Mouse (Mus musculus): ENCODE results near the gene Tab1. TPM values are rescaled to one million over a fixed set of nuclear protein-coding genes. Genes with fewer than 3 reads are reported as not detected.

The Tab1 gene
- polyA plus RNA-seq, 1 experiment from 2014 or later, result 12.6 TPM

GRCm38 (mm10) chr15:80111436-80111835, 21.5 kb upstream of the Tab1 start:
- Histone ChIP-seq H3K27me3 (replicated peaks; ENCODE audit: control insufficient read depth, insufficient read depth, low read length) (no peaks in the 10 kb centered on the region), H3K9ac (ENCODE audit: low read depth, low read length) (no peak overlapping the region), H3K4me3 (ENCODE audit: low read depth, low read length) (no peak overlapping the region), H3K4me1 (replicated peaks; ENCODE audit: control insufficient read depth, insufficient read depth, low read length) (no peaks in the 10 kb centered on the region), H3K36me3 (ENCODE audit: control insufficient read depth, insufficient read depth) (no peaks in the 10 kb centered on the region), H3K9me3 (ENCODE audit: control insufficient read depth) (no peaks in the 10 kb centered on the region; the same call in 1 of the 2 replicates), H3K4me2 (replicated peaks; ENCODE audit: low read depth) (no peak overlapping the region), H3K27ac (ENCODE audit: low read depth, low read length) (no peak overlapping the region)
- no peak for TF ChIP-seq CTCF (IDR thresholded peaks at IDR 0.05; ENCODE audit: low read depth)
- 89% methylated on average over 12 of the region's 12 CpGs for WGBS
- no peak for ATAC-seq

- no peak overlapping the region for H3K4me2 ChIP-seq (replicated peaks; ENCODE audit: low read depth)
- H3K9ac ChIP-seq (ENCODE audit: low read depth, low read length), result no peak overlapping the region
- no peaks in the 10 kb centered on the region for H3K27me3 ChIP-seq (replicated peaks; ENCODE audit: control insufficient read depth, insufficient read depth, low read length)
- 70% methylated on average over 2 of the region's 2 CpGs for WGBS
- no peak overlapping the region for H3K4me3 ChIP-seq (ENCODE audit: low read depth, low read length)
- no peaks in the 10 kb centered on the region for H3K36me3 ChIP-seq (ENCODE audit: control insufficient read depth, insufficient read depth)
- TF ChIP-seq CTCF (IDR thresholded peaks at IDR 0.05; ENCODE audit: low read depth), result peak; percentile 51
- ATAC-seq, result no peak
- H3K9me3 ChIP-seq (ENCODE audit: control insufficient read depth), result no peaks in the 10 kb centered on the region; the same call in 1 of the 2 replicates
- H3K27ac ChIP-seq (ENCODE audit: low read depth, low read length), result no peak overlapping the region
- no peaks in the 10 kb centered on the region for H3K4me1 ChIP-seq (replicated peaks; ENCODE audit: control insufficient read depth, insufficient read depth, low read length)
Measured at GRCm38 (mm10) chr15:80112499-80112898, 20.4 kb upstream of the Tab1 start.

GRCm38 (mm10) chr15:80114414-80114813, 18.5 kb upstream of the Tab1 start:
- no peak overlapping the region for H3K27ac ChIP-seq (ENCODE audit: low read depth, low read length)

GRCm38 (mm10) chr15:80115256-80115655, 17.7 kb upstream of the Tab1 start:
- Histone ChIP-seq H3K27ac (ENCODE audit: low read depth, low read length) (no peak overlapping the region), H3K27me3 (replicated peaks; ENCODE audit: control insufficient read depth, insufficient read depth, low read length) (no peaks in the 10 kb centered on the region), H3K36me3 (ENCODE audit: control insufficient read depth, insufficient read depth) (no peaks in the 10 kb centered on the region), H3K9me3 (ENCODE audit: control insufficient read depth) (no peaks in the 10 kb centered on the region; the same call in 1 of the 2 replicates), H3K4me3 (ENCODE audit: low read depth, low read length) (no peak overlapping the region), H3K4me1 (replicated peaks; ENCODE audit: control insufficient read depth, insufficient read depth, low read length) (no peaks in the 10 kb centered on the region), H3K9ac (ENCODE audit: low read depth, low read length) (no peak overlapping the region), H3K4me2 (replicated peaks; ENCODE audit: low read depth) (no peak overlapping the region)
- ATAC-seq, result no peak
- WGBS, result 58% methylated on average over 5 of the region's 5 CpGs
- TF ChIP-seq CTCF (IDR thresholded peaks at IDR 0.05; ENCODE audit: low read depth), result no peak

More at GRCm38 (mm10) chr15:80114414-80114813, 18.5 kb upstream of the Tab1 start:
- no peaks in the 10 kb centered on the region for H3K27me3 ChIP-seq (replicated peaks; ENCODE audit: control insufficient read depth, insufficient read depth, low read length)
- no peak overlapping the region for H3K9ac ChIP-seq (ENCODE audit: low read depth, low read length)
- H3K36me3 ChIP-seq (ENCODE audit: control insufficient read depth, insufficient read depth), result no peaks in the 10 kb centered on the region
- no peak for TF ChIP-seq CTCF (IDR thresholded peaks at IDR 0.05; ENCODE audit: low read depth)
- 82% methylated on average over 7 of the region's 7 CpGs for WGBS
- no peaks in the 10 kb centered on the region; the same call in 1 of the 2 replicates for H3K9me3 ChIP-seq (ENCODE audit: control insufficient read depth)
- no peak overlapping the region for H3K4me2 ChIP-seq (replicated peaks; ENCODE audit: low read depth)
- H3K4me1 ChIP-seq (replicated peaks; ENCODE audit: control insufficient read depth, insufficient read depth, low read length), result no peaks in the 10 kb centered on the region
- no peak for ATAC-seq
- H3K4me3 ChIP-seq (ENCODE audit: low read depth, low read length), result no peak overlapping the region

- Histone ChIP-seq H3K4me1 (replicated peaks; ENCODE audit: control insufficient read depth, insufficient read depth, low read length) (no peaks in the 10 kb centered on the region), H3K4me2 (replicated peaks; ENCODE audit: low read depth) (no peak overlapping the region), H3K4me3 (ENCODE audit: low read depth, low read length) (no peak overlapping the region), H3K9me3 (ENCODE audit: control insufficient read depth) (no peaks in the 10 kb centered on the region; the same call in 1 of the 2 replicates), H3K9ac (ENCODE audit: low read depth, low read length) (no peak overlapping the region), H3K27ac (ENCODE audit: low read depth, low read length) (no peak overlapping the region), H3K36me3 (ENCODE audit: control insufficient read depth, insufficient read depth) (no peaks in the 10 kb centered on the region), H3K27me3 (replicated peaks; ENCODE audit: control insufficient read depth, insufficient read depth, low read length) (no peaks in the 10 kb centered on the region)
- no peak for ATAC-seq
- TF ChIP-seq CTCF (IDR thresholded peaks at IDR 0.05; ENCODE audit: low read depth), result no peak
- 64% methylated on average over 13 of the region's 13 CpGs for WGBS
Measured at GRCm38 (mm10) chr15:80115866-80116794, 16.8 kb upstream of the Tab1 start.

- Histone ChIP-seq H3K4me3 (ENCODE audit: low read depth, low read length) (no peak overlapping the region), H3K27me3 (replicated peaks; ENCODE audit: control insufficient read depth, insufficient read depth, low read length) (no peaks in the 10 kb centered on the region), H3K36me3 (ENCODE audit: control insufficient read depth, insufficient read depth) (no peaks in the 10 kb centered on the region), H3K9me3 (ENCODE audit: control insufficient read depth) (no peaks in the 10 kb centered on the region; the same call in 1 of the 2 replicates), H3K4me2 (replicated peaks; ENCODE audit: low read depth) (no peak overlapping the region), H3K9ac (ENCODE audit: low read depth, low read length) (no peak overlapping the region), H3K27ac (ENCODE audit: low read depth, low read length) (no peak overlapping the region), H3K4me1 (replicated peaks; ENCODE audit: control insufficient read depth, insufficient read depth, low read length) (no peaks in the 10 kb centered on the region)
- 59% methylated on average over 8 of the region's 8 CpGs for WGBS
- peak; percentile 30; the same call in 1 of the 2 replicates for ATAC-seq
- TF ChIP-seq CTCF (IDR thresholded peaks at IDR 0.05; ENCODE audit: low read depth), result no peak
Measured at GRCm38 (mm10) chr15:80117154-80117553, 15.8 kb upstream of the Tab1 start.
